Mouse (Mus musculus): Measurements from ENCODE around the gene Tub. TPM values are rescaled to one million over a fixed set of nuclear protein-coding genes. Genes with fewer than 3 reads are reported as not detected.
A peak's percentile ranks its signal among the peaks of the same experiment; 100 is the strongest.

The Tub gene
- total RNA-seq, 2 experiments from 2014 or later = 0.30 to 0.59 TPM

DNA sequence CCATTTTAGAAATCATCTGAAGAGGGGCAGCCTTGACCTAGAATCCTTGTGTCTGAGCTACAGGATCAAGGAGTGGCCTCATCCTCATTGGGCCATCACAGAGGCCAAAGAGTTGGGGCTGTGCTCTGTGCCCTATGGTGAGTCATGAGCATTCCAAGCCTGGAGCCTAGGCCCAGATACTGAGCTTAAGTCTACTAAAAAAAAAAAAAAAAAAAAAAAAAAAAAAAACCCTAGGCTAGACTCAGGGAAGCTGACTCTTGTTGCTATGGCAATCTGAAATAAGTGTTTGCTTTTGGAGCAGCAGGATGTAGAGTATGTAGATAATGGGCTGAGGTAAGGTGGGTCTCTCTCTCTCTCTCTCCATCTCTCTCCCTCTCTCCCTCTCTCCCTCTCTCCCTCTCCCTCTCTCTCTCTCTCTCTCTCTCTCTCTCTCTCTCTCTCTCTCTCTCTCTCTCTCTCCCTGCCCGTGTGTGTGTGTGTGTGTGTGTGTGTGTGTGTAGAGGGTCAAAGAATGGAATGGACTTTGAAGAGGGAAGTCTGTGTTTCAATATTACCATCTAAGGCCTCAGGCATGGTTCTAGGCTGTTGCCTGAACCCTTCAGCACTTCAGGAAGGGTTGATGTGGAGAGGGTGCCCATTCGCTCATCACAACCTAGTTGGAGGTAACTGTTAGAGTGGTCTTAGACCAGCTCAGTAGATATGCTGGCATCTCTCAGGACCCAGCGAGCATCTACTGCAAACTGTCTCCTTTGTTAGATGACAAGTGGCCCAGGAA, 36.0 kb downstream of the Tub start:
- DNase-seq (ENCODE audit: low spot score) = no peak

GRCm38 (mm10) chr7:108991207-108991606, 41.1 kb downstream of the Tub start:
- no peak for DNase-seq (ENCODE audit: low spot score)

DNA sequence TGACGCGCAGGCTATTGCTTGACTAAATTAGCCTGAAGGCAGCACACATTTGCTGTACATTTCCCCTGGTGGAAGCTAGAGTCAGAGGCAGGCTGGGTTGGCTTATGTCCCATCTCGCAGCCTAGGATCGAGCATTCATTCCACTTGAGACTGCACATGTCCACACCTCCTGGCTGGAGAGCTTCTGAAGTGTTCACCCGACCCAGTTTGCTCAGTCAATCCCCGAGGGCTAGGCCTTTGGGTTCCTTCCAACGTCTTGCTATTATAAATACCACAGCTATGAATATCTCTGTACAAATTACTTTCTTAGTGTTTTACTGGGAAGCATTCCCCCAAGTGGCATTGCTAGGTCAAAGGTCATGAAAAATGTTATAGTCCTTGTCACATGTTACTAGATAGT, 43.1 kb downstream of the Tub start:
- DNase-seq (ENCODE audit: low spot score) = peak; percentile 89

GRCm38 (mm10) chr7:108993881-108994291, 43.7 kb downstream of the Tub start:
- peak; percentile 36 for DNase-seq (ENCODE audit: low spot score)

- no peak for DNase-seq (ENCODE audit: low spot score)
These were observed 46.0 kb downstream of the Tub start for GRCm38 (mm10) chr7:108996156-108996555.

- no peak for DNase-seq (ENCODE audit: low spot score)
These were observed 50.3 kb downstream of the Tub start for GRCm38 (mm10) chr7:109000315-109000954.

DNA sequence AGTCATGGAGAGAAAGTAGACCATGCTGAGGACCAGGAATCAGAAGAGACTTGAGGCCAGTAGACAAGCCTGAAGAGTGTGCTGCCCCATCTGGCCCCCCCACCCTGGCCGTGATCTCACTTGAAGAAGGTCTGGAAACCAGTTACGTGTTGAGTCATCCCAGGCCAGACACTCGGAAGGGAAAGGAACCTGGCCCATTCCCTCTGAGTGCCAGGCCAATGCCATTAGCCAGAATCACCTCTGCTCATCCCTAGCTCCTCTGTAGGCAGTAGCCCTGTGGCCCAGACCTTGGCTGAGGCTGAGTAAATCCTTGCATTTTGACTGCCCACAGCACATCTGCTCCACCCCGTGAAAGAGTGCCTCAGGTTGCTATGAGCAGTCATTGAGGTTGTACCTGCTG, 51.8 kb downstream of the Tub start:
- DNase-seq (ENCODE audit: low spot score) = no peak

DNA sequence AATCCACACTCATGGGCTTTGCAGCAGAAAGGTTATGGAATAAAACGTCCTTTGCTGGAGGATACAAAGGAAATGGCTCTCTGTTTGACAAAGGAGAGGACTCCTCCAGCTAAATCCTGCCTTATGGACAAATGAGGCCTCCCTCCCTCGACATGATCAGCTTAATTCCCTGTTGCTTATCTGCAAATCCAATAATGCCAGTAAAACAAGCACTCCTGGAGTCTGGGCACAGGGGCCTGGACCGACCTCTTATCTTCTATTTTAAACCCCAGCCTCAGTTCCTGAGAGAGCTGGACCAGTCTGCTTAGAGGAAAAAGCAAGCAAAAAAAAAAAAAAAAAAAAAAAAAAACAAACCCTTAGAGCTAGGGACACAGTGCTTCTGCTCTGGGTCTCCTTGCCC, 53.5 kb downstream of the Tub start:
- no peak for DNase-seq (ENCODE audit: low spot score)

GRCm38 (mm10) chr7:109009260-109009659, 59.1 kb downstream of the Tub start:
- DNase-seq (ENCODE audit: low spot score) = no peak

GRCm38 (mm10) chr7:109010720-109011595, 60.8 kb downstream of the Tub start:
- DNase-seq (ENCODE audit: low spot score) = no peak

GRCm38 (mm10) chr7:109011596-109012180, 61.5 kb downstream of the Tub start:
- DNase-seq (ENCODE audit: low spot score) = no peak

DNA sequence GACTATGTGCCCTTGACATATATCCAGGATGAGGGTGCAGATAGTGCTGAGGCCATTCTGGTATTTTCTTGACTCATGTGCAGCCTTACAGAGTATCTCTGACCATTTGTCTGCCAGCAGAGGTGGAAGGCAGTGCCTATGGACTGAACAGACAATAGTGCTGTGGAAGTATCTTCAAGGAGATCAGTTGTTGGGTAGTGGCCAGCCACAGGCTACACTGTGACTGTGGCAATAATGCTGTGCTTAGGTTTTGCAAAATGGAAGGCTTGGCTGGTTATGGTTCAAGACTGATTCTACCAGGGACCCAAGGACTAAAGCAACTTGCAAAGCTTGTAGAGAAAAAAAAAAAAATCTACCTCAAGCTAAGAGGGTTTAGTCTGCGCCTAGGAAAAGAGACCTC, 62.4 kb downstream of the Tub start:
- no peak for DNase-seq (ENCODE audit: low spot score)

DNA sequence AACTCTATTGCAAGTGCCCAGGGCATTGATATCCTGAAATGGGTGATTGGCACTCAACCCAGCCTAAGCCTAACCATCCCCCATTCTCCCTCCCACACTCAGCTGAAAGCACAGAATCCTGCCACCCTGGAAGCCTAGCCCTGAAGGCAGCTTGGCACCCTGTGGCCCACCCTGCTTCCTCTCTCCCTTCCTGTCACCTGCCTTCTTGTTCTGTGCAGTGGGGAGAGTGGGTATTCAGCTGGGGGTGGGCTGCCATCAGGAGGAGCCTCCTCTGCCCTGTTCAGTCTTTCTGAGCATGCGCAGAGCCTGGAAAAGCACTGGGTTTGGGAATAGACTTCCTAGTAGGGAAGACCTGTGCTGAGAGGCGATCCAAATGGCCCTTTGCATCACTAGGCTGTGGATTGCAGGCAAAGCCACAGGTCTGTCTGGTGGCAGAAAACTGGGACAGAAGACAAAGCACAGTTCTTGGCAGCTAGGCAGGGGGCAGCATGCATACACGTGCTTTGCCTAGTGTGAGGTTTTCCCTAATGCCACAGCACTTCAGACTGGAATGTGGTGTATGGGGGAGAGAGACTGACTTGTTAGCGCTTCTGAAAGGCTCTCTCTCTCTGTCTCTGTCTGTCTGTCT, 63.0 kb downstream of the Tub start:
- DNase-seq (ENCODE audit: low spot score) = no peak

DNA sequence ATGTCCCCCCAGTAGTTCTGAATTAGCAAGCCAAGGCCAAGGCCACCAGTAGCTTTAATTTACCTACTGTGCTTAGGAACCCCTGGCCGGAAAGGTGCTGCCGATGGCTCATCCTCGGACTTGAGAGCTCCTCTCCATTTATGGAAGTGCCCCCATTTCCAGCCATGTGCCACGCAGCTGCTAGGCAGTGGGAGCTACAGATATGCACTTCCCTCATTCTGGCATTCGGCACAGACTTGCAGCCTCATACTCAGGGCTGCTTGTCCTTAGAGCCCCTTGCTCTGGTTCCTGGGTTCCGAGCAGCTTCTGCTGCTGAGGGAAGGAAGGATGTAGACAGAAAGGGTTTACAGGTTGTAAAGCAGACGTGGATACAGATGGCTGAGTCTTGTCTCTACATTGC, 64.7 kb downstream of the Tub start:
- no peak for DNase-seq (ENCODE audit: low spot score)

DNA sequence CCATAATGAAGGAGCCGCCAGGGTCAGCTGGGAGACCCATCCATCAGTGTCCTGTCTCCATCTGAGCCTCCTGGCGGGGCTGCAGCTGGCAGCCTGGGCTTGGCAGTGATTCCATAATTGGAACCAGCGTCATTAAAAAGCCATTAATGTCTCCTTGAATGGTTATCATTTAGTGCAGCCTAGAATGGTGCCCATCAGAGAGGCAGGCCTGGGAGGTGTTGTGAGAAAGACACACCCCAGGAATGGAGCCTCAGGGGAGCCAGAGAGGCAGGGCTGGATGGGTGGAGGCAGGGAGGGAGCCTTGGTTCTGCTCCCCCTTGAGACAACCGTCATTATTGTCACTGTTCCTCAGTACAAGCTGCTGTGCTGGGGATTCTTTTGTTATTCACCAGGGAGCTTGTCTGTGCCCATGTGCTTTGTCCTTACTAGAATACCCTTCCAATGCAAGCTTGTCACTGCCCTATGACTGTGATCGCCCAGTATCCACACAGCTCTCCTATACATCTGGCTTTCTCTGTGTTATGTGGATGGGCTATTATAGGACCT, 66.3 kb downstream of the Tub start:
- peak; percentile 42 for DNase-seq (ENCODE audit: low spot score)

DNA sequence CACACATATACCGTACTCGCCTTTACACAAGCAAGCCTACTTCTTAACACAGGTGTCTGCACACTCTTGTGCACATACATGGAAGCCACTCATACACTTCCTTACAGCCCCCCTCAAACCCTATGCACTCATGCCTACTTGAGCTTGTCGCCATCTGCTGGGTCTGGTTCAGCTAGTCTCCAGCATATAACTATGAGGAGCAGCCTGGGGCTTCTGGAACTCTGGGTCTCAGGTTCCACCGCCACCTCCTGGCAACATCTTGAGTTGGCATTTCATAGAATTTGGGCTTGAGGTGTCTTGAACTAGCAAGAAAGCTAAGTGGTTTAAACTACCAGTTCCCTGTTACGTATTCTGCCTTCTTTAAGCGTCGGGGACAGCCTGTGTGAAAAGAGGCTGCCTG, 69.1 kb downstream of the Tub start:
- no peak for DNase-seq (ENCODE audit: low spot score)

- peak; percentile 54 for DNase-seq (ENCODE audit: low spot score)
These were observed 71.3 kb downstream of the Tub start for GRCm38 (mm10) chr7:109021428-109021827.

- DNase-seq (ENCODE audit: low spot score) = no peak
These were observed 75.6 kb downstream of the Tub start for GRCm38 (mm10) chr7:109025743-109026142.

DNA sequence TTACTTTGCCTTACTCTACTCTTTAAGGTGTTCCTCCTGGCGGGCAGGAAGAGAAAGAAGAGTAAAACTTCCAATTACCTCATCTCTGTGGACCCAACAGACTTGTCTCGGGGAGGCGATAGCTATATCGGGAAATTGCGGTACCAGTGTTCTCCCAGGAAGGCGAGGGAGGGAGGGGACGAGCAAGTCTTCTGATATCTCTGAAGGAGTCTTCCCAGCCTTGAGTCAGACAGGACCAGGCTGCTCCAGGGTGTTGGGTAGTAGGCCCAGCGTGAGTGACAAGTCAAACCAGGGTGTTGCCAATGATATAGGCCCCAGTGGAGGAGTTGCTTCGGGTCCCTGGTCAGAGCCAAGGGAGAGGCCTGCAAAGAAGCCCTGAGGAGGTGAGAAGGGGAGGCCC, 76.8 kb downstream of the Tub start:
- no peak for DNase-seq (ENCODE audit: low spot score)

DNA sequence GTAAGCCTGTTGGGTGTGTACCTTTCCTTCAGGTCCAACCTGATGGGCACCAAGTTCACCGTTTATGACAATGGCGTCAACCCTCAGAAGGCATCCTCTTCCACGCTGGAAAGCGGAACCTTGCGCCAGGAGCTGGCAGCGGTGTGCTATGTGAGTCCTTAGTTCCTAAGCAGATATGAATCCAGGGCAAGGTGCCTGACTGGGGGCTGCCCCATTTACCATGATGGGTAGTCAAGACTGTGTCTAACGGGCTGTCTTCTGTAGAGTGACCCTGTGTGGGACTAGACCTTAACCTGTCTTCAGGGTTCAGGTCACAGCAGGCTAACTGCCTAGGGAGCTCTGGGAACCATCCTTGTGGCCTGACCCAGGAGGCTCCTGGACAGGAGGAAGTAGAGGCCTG, 77.6 kb downstream of the Tub start:
- no peak for DNase-seq (ENCODE audit: low spot score)

DNA sequence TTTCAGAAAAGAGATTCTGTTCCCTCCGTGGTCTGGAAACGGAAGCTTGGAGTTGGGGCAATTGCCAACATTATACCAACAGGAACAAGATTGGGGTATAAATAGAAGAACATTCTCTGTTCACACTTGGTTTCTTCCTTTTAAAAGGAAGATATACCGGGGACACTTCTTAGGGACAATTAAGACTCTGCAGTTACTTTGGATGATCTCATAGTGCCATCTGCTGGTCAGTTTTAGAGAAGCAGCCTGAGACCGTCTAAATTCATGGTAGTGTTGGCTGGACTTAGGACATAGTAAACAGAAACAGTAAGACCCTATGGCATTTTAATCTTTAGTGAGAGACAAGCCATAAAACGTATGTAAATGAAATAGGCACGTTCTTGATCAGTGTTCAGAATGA, 78.1 kb downstream of the Tub start:
- peak; percentile 66 for DNase-seq (ENCODE audit: low spot score)
